Mouse (Mus musculus) megakaryocyte, embryonic 14.5 days (primary cell): ENCODE data around the gene Gja4.

Source experiments
- FLI1 ChIP-seq: IDR thresholded peaks from 2 replicates; pipeline ENCODE4 v1.6.1; 2012; ENCODE audit warnings: low read length, inconsistent platforms, mixed read lengths
- GATA1 ChIP-seq: IDR thresholded peaks from 3 replicates; pipeline ENCODE4 v1.6.1; 2012; ENCODE audit warnings: mixed read lengths, low read length, inconsistent platforms, borderline replicate concordance

GRCm38 (mm10) chr4:127327258-127327657 is 13.4 kb upstream of the Gja4 start:
- no peak for TF ChIP-seq GATA1
- no peak for TF ChIP-seq FLI1
